In the genomic region with DNA sequence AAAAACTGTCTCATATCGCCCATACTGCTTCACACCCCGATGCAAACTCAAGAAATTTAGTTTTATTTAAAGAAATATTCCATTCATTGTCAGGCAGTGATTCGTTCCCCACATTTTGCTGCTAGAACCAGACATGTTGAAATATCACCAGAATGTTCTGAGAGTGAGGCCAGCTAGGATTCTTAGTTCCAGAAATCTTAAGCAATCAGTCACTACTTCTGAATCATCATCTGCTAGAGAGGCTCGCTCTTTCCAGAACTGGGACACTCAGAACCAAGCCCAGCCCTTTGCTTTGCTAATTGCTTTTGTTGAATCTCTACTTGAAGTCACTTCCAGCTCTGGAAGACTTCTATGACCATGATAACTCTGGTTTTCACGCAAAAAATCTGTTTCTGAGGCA, we compare ENCODE assay signal across 16 mouse cellular contexts. TPM values are rescaled to one million over a fixed set of nuclear protein-coding genes. Genes with fewer than 3 reads are reported as not detected.
DNase-seq lines count a peak whose midpoint lies in the region; ATAC-seq and TF ChIP-seq lines count a peak whose summit lies in the region.
"Had no signal": no experiment of that assay in that cellular context is flagged by ENCODE, and none has a peak within 500 bp of the region (broad histone marks: within the 10 kb centered on the region; RNA-seq: fewer than 3 reads in every experiment).

No protein-coding gene starts in this region.

- no peaks in the 10 kb centered on the region for H3K9me3 ChIP-seq in lung, embryonic 15.5 days
- no peaks in the 10 kb centered on the region for H3K9me3 ChIP-seq in stomach, embryonic 16.5 days (replicated peaks; ENCODE audit: control insufficient read depth, low read length)
- H3K9me3 ChIP-seq: embryonic facial prominence, embryonic 13.5 days; heart, embryonic 10.5 days; liver, embryonic 15.5 days; midbrain, embryonic 12.5 days had no signal

- H3K4me3 ChIP-seq in lung, embryonic 15.5 days, result no peak overlapping the region
- H3K4me3 ChIP-seq in embryonic fibroblast, embryonic 13.5 days (ENCODE audit: insufficient read depth, low read length), result no peak overlapping the region
- no peak overlapping the region for H3K4me3 ChIP-seq in stomach, embryonic 16.5 days (replicated peaks; ENCODE audit: low read length)
- H3K4me3 ChIP-seq: embryonic facial prominence, embryonic 13.5 days; heart, embryonic 10.5 days; liver, embryonic 15.5 days; midbrain, embryonic 12.5 days had no signal

- peak; percentile 75 for ATAC-seq in frontal cortex, adult (ENCODE audit: low TSS enrichment)
- ATAC-seq in lung, embryonic 15.5 days (ENCODE audit: borderline replicate concordance, extremely low read depth, low FRiP score, low TSS enrichment), result no peak
- no peak for ATAC-seq in stomach, embryonic 16.5 days (ENCODE audit: insufficient read depth, low FRiP score)
- ATAC-seq: CD4-positive, CD25-positive, alpha-beta regulatory T cell, adult 4 months had no signal

- WGBS in lung, embryonic 15.5 days, result 64% methylated on average over 5 of the region's 5 CpGs
- 67% methylated on average over 5 of the region's 5 CpGs for WGBS in stomach, embryonic 16.5 days

- peak overlapping the region; percentile 89 for H3K27ac ChIP-seq in lung, embryonic 15.5 days
- H3K27ac ChIP-seq in embryonic fibroblast, embryonic 13.5 days (ENCODE audit: insufficient read depth, low read length), result peak overlapping the region; percentile 94
- H3K27ac ChIP-seq in stomach, embryonic 16.5 days (ENCODE audit: low read length), result peak overlapping the region; percentile 87
- H3K27ac ChIP-seq: liver, embryonic 15.5 days; midbrain, embryonic 12.5 days had no signal

- intact Hi-C loops in left cerebral cortex, postnatal 36 days (cut with DNase I), result loop anchor here (10.0 kb wide), 1 partner anchor 475 kb away; the partner anchor contains the start of gene Ccn6

- TF ChIP-seq POLR2A in embryonic fibroblast, embryonic 13.5 days (IDR thresholded peaks at IDR 0.05; ENCODE audit: low read depth, low read length), result no peak

- peaks cover 27% of the 10 kb centered on the region for H3K36me3 ChIP-seq in lung, embryonic 15.5 days
- H3K36me3 ChIP-seq in stomach, embryonic 16.5 days (ENCODE audit: control insufficient read depth, insufficient read depth, low read length), result peaks cover 10% of the 10 kb centered on the region
- H3K36me3 ChIP-seq: liver, embryonic 15.5 days had no signal

- H3K4me2 ChIP-seq in lung, embryonic 15.5 days, result no peak overlapping the region
- no peak overlapping the region for H3K4me2 ChIP-seq in stomach, embryonic 16.5 days (ENCODE audit: low read depth, low read length)
- H3K4me2 ChIP-seq: embryonic facial prominence, embryonic 13.5 days; liver, embryonic 15.5 days; midbrain, embryonic 12.5 days had no signal

- peaks cover 33% of the 10 kb centered on the region for H3K4me1 ChIP-seq in lung, embryonic 15.5 days
- peaks cover 14% of the 10 kb centered on the region for H3K4me1 ChIP-seq in embryonic fibroblast, embryonic 13.5 days (ENCODE audit: control insufficient read depth, insufficient read depth, low read length)
- H3K4me1 ChIP-seq in stomach, embryonic 16.5 days (ENCODE audit: control insufficient read depth, insufficient read depth, low read length), result peaks cover 18% of the 10 kb centered on the region
- H3K4me1 ChIP-seq: liver, embryonic 15.5 days had no signal

- DNase-seq in frontal cortex, postnatal 25 days (ENCODE audit: low spot score in 2 of 2), result no peak
- DNase-seq in lung, postnatal 14 days, result no peak
- DNase-seq in left cerebral cortex, postnatal 36 days (ENCODE audit: low spot score in 2 of 2), result no peak
- DNase-seq in embryo, embryonic 10 days (ENCODE audit: low spot score), result no peak
- DNase-seq: cerebellum, adult 2 months; kidney, postnatal 36 days; thymus, postnatal 25 days had no signal

- TF ChIP-seq CTCF in embryonic fibroblast, embryonic 13.5 days (IDR thresholded peaks at IDR 0.05; ENCODE audit: borderline replicate concordance, insufficient read depth, low read length), result no peak

- H3K9ac ChIP-seq in lung, embryonic 15.5 days, result no peak overlapping the region
- no peak overlapping the region for H3K9ac ChIP-seq in stomach, embryonic 16.5 days (ENCODE audit: low read length)
- H3K9ac ChIP-seq: embryonic facial prominence, embryonic 13.5 days; liver, embryonic 15.5 days; midbrain, embryonic 12.5 days had no signal

- H3K27me3 ChIP-seq in lung, embryonic 15.5 days, result no peaks in the 10 kb centered on the region
- H3K27me3 ChIP-seq in stomach, embryonic 16.5 days (ENCODE audit: control insufficient read depth, insufficient read depth, low read length), result no peaks in the 10 kb centered on the region
- H3K27me3 ChIP-seq: embryonic facial prominence, embryonic 13.5 days; liver, embryonic 15.5 days; midbrain, embryonic 12.5 days had no signal

RNA-seq across cellular contexts. Expression of gene Traf3ip2, which starts 27.0 kb away (rescaled TPM):
- 30.1 and 33.5 TPM in 2 replicates for polyA plus RNA-seq in lung, embryonic 15.5 days (2015; fragmentation: Nextera tagmentation; extraction: Ambion mirVana)
- polyA plus RNA-seq in embryonic fibroblast, embryonic 13.5 days (2011; ENCODE audit: insufficient read length, low read depth, missing spikeins), result 16.9 and 21.6 TPM in 2 replicates
- 32.1 and 33.1 TPM in 2 replicates for polyA plus RNA-seq in stomach, embryonic 16.5 days (2015; fragmentation: Nextera tagmentation; extraction: Ambion mirVana)
- total RNA-seq in left cerebral cortex, postnatal 36 days (2021), result 1 to 10 TPM in 1 of 2 experiments, under 1 TPM in 1; 0.77 to 1.4 TPM
